Mouse (Mus musculus) small intestine, adult 2 months (tissue): ENCODE results near the gene Olfm1.

Experiments used
- CTCF ChIP-seq: fragments of 200-500 bp; IDR thresholded peaks from 2 replicates; pipeline ENCODE4 v1.5.1; 2012; ENCODE audit warnings: low read depth, mild to moderate bottlenecking, control low read depth, inconsistent platforms, low read length, moderate library complexity, mixed read lengths; ENCODE audit not compliant: insufficient replicate concordance, insufficient read length; ENCODE audit errors: extremely low read depth
- POLR2A ChIP-seq: fragments of 200-500 bp; IDR thresholded peaks from 2 replicates; pipeline ENCODE4 v1.6.1; 2012; ENCODE audit warnings: low read depth, mild to moderate bottlenecking, control low read depth, inconsistent platforms, low read length, moderate library complexity

GRCm38 (mm10) chr2:28240920-28241319 lies 48.1 kb downstream of the Olfm1 start:
- TF ChIP-seq CTCF: no peak
- TF ChIP-seq POLR2A: no peak
